Mouse (Mus musculus) urinary bladder, postnatal 4 days (tissue): ENCODE measurements around the gene Gm10490.
A peak's percentile ranks its signal among the peaks of the same experiment; 100 is the strongest.

Experiments
- DNase-seq, 2 experiments: peaks; one replicate each; pipeline ENCODE4 v3.0.0; 2021 to 2022; ENCODE audit warnings: low spot score in 2 of 2

The Gm10490 gene

GRCm38 (mm10) chrX:7926266-7926665, 16.9 kb downstream of the Gm10490 start:
- DNase-seq: no peak

GRCm38 (mm10) chrX:7927116-7927515, 17.8 kb downstream of the Gm10490 start:
- no peak for DNase-seq

GRCm38 (mm10) chrX:7928270-7928790, 19.0 kb downstream of the Gm10490 start, which contains the start of gene Eras:
Eras (minus strand) TSS chrX:7928607.
- DNase-seq: no peak

- DNase-seq: no peak
These were observed 27.5 kb downstream of the Gm10490 start for GRCm38 (mm10) chrX:7936874-7937273.

GRCm38 (mm10) chrX:7937667-7938066, 28.3 kb downstream of the Gm10490 start:
- no peak for DNase-seq

- no peak for DNase-seq
These were observed 36.3 kb downstream of the Gm10490 start for GRCm38 (mm10) chrX:7945618-7946017.

GRCm38 (mm10) chrX:7947108-7947899, 38.0 kb downstream of the Gm10490 start, which contains the start of gene Hdac6:
Hdac6 (minus strand) TSS chrX:7947889.
- no peak for DNase-seq

GRCm38 (mm10) chrX:7947900-7948492, 38.7 kb downstream of the Gm10490 start:
- peak; percentile 91 to 93 for DNase-seq

GRCm38 (mm10) chrX:7950091-7950490, 40.7 kb downstream of the Gm10490 start:
- DNase-seq: no peak

- no peak for DNase-seq
These were observed 49.5 kb downstream of the Gm10490 start for GRCm38 (mm10) chrX:7958868-7959267.
